Mouse (Mus musculus): Measurements from ENCODE around the gene Sorl1. TPM values are rescaled to one million over a fixed set of nuclear protein-coding genes. Genes with fewer than 3 reads are reported as not detected.
"Not testable (repeated sequence)": the region's sequence is repeated elsewhere in the genome, so short reads cannot be mapped to it uniquely, and the experiment has no call there.

Gene Sorl1
- total and polyA plus RNA-seq, 2 experiments from 2014 or later = 1.1 to 12.9 TPM

DNA sequence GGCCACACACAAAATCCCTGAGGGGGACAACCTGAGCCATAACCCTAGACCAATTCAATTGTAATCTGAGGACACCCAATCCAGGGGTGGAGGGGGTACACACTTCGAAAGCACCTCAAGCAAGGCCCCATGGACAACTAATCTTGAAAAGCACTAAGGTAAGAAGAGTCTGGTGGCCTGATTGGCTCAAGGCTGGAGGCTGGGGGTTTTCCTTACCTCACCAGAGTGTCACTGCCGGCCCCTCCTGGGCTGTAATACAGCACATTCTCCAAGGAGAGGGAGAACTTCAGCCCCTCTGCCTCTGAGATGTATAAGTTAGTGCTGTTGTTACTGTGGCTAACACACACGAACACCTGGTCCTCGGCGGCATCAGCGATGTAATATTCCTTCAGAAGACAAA is 53.2 kb downstream of the Sorl1 start:
- DNase-seq (ENCODE audit: low spot score) (no peak), ATAC-seq (ENCODE audit: insufficient read depth, low read depth) (no peak)
- Histone ChIP-seq H3K27ac (ENCODE audit: low read depth) (no peak overlapping the region), H3K36me3 (replicated peaks; ENCODE audit: control insufficient read depth, insufficient read depth, low read length) (no peaks in the 10 kb centered on the region), H3K27me3 (ENCODE audit: control insufficient read depth, insufficient read depth, low read length) (no peaks in the 10 kb centered on the region), H3K4me3 (ENCODE audit: low read depth, low read length) (no peak overlapping the region), H3K4me1 (ENCODE audit: control insufficient read depth, insufficient read depth) (no peaks in the 10 kb centered on the region), H3K9ac (replicated peaks; ENCODE audit: low read depth, low read length) (no peak overlapping the region), H3K9me3 (replicated peaks; ENCODE audit: control insufficient read depth, low read length) (no peaks in the 10 kb centered on the region), H3K4me2 (ENCODE audit: low read depth, low read length) (no peak overlapping the region)
- no peak for TF ChIP-seq CTCF (IDR thresholded peaks at IDR 0.05; ENCODE audit: low read depth)
- TF ChIP-seq EP300 (IDR thresholded peaks at IDR 0.05; ENCODE audit: low read depth) = no peak
- 88% methylated on average over 6 of the region's 6 CpGs for WGBS

DNA sequence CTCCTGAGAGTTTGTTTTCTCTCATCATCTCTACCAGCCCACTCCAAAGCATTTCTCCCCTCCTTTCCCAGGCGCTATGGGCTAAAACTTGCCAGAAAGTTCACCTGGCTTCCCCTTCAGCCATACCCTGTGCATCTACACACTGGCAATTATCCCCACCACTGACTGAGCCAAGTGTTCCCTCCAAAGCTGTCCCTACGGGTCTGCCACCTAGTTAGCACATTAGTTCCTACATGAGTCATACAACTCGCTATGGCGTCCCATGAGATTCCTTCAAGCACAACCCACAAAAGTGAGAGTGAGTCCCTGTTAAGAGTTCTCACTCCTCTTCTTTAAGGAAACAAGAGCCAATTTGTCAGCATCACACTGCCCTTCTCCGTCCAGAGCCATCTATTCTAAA is 54.6 kb downstream of the Sorl1 start:
- TF ChIP-seq EP300 (IDR thresholded peaks at IDR 0.05; ENCODE audit: low read depth) = no peak
- TF ChIP-seq CTCF (IDR thresholded peaks at IDR 0.05; ENCODE audit: low read depth) = no peak
- H3K4me1 ChIP-seq (ENCODE audit: control insufficient read depth, insufficient read depth) = no peaks in the 10 kb centered on the region
- no peaks in the 10 kb centered on the region for H3K9me3 ChIP-seq (replicated peaks; ENCODE audit: control insufficient read depth, low read length)
- no peak for ATAC-seq (ENCODE audit: insufficient read depth, low read depth)
- H3K4me3 ChIP-seq (ENCODE audit: low read depth, low read length) = no peak overlapping the region
- no peaks in the 10 kb centered on the region for H3K27me3 ChIP-seq (ENCODE audit: control insufficient read depth, insufficient read depth, low read length)
- 73% methylated on average over 5 of the region's 5 CpGs for WGBS
- H3K27ac ChIP-seq (ENCODE audit: low read depth) = no peak overlapping the region
- DNase-seq (ENCODE audit: low spot score) = no peak
- H3K9ac ChIP-seq (replicated peaks; ENCODE audit: low read depth, low read length) = no peak overlapping the region
- no peaks in the 10 kb centered on the region for H3K36me3 ChIP-seq (replicated peaks; ENCODE audit: control insufficient read depth, insufficient read depth, low read length)
- H3K4me2 ChIP-seq (ENCODE audit: low read depth, low read length) = no peak overlapping the region

- Histone ChIP-seq H3K4me3 (ENCODE audit: low read depth, low read length) (no peak overlapping the region), H3K27me3 (ENCODE audit: control insufficient read depth, insufficient read depth, low read length) (no peaks in the 10 kb centered on the region), H3K4me1 (ENCODE audit: control insufficient read depth, insufficient read depth) (no peaks in the 10 kb centered on the region), H3K36me3 (replicated peaks; ENCODE audit: control insufficient read depth, insufficient read depth, low read length) (no peaks in the 10 kb centered on the region), H3K27ac (ENCODE audit: low read depth) (no peak overlapping the region), H3K9me3 (replicated peaks; ENCODE audit: control insufficient read depth, low read length) (no peaks in the 10 kb centered on the region), H3K9ac (replicated peaks; ENCODE audit: low read depth, low read length) (no peak overlapping the region), H3K4me2 (ENCODE audit: low read depth, low read length) (no peak overlapping the region)
- 90% methylated on average over 9 of the region's 9 CpGs for whole genome bisulfite sequencing
- DNase-seq (ENCODE audit: low spot score) (no peak), ATAC-seq (ENCODE audit: insufficient read depth, low read depth) (no peak)
- TF ChIP-seq CTCF (IDR thresholded peaks at IDR 0.05; ENCODE audit: low read depth) = no peak
- TF ChIP-seq EP300 (IDR thresholded peaks at IDR 0.05; ENCODE audit: low read depth) = no peak
Measured at GRCm38 (mm10) chr9:42067950-42068349, 56.1 kb downstream of the Sorl1 start.

- no peak overlapping the region for H3K4me2 ChIP-seq (ENCODE audit: low read depth, low read length)
- H3K4me3 ChIP-seq (ENCODE audit: low read depth, low read length) = no peak overlapping the region
- no peaks in the 10 kb centered on the region for H3K4me1 ChIP-seq (ENCODE audit: control insufficient read depth, insufficient read depth)
- no peak for TF ChIP-seq CTCF (IDR thresholded peaks at IDR 0.05; ENCODE audit: low read depth)
- TF ChIP-seq EP300 (IDR thresholded peaks at IDR 0.05; ENCODE audit: low read depth) = no peak
- ATAC-seq (ENCODE audit: insufficient read depth, low read depth) (no peak), DNase-seq (ENCODE audit: low spot score) (no peak)
- H3K9ac ChIP-seq (replicated peaks; ENCODE audit: low read depth, low read length) = no peak overlapping the region
- H3K36me3 ChIP-seq (replicated peaks; ENCODE audit: control insufficient read depth, insufficient read depth, low read length) = no peaks in the 10 kb centered on the region
- H3K27me3 ChIP-seq (ENCODE audit: control insufficient read depth, insufficient read depth, low read length) = no peaks in the 10 kb centered on the region
- 75% methylated on average over 1 of the region's 1 CpGs for whole genome bisulfite sequencing
- H3K9me3 ChIP-seq (replicated peaks; ENCODE audit: control insufficient read depth, low read length) = no peaks in the 10 kb centered on the region
- no peak overlapping the region for H3K27ac ChIP-seq (ENCODE audit: low read depth)
Measured at GRCm38 (mm10) chr9:42065756-42066155, 58.3 kb downstream of the Sorl1 start.

- WGBS = 71% methylated on average over 4 of the region's 4 CpGs
Measured at GRCm38 (mm10) chr9:42063391-42063790, 60.7 kb downstream of the Sorl1 start.

DNA sequence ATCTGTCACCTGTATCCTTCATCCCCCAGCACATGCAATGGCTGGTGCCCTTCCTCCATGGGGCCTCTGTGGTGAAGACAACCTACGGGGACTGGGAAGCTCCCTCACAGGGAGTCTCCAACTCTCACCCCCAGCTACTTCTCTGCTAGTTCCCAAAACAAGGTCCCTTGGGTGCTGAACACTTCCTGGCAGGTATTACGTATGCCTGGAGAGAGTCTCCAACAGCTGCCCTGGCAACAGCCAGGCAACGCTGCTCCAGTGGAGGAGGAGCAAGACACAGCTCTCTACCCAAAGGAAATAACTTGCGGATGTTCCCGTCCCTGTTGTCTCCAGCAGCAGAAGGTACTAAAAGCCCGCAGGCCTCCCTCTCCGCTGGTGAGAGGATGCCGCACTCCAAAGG is 61.8 kb downstream of the Sorl1 start:
- Histone ChIP-seq H3K9me3 (replicated peaks; ENCODE audit: control insufficient read depth, low read length) (no peaks in the 10 kb centered on the region), H3K4me3 (ENCODE audit: low read depth, low read length) (no peak overlapping the region), H3K9ac (replicated peaks; ENCODE audit: low read depth, low read length) (no peak overlapping the region), H3K4me1 (ENCODE audit: control insufficient read depth, insufficient read depth) (no peaks in the 10 kb centered on the region), H3K27ac (ENCODE audit: low read depth) (no peak overlapping the region), H3K4me2 (ENCODE audit: low read depth, low read length) (no peak overlapping the region), H3K36me3 (replicated peaks; ENCODE audit: control insufficient read depth, insufficient read depth, low read length) (no peaks in the 10 kb centered on the region), H3K27me3 (ENCODE audit: control insufficient read depth, insufficient read depth, low read length) (no peaks in the 10 kb centered on the region)
- DNase-seq (ENCODE audit: low spot score) = no peak
- TF ChIP-seq CTCF (IDR thresholded peaks at IDR 0.05; ENCODE audit: low read depth) = no peak
- TF ChIP-seq EP300 (IDR thresholded peaks at IDR 0.05; ENCODE audit: low read depth) = no peak
- WGBS = 74% methylated on average over 8 of the region's 8 CpGs
- ATAC-seq (ENCODE audit: insufficient read depth, low read depth) = no peak

More at GRCm38 (mm10) chr9:42063391-42063790, 60.7 kb downstream of the Sorl1 start:
- no peak for ATAC-seq (ENCODE audit: insufficient read depth, low read depth)
- Histone ChIP-seq H3K36me3 (replicated peaks; ENCODE audit: control insufficient read depth, insufficient read depth, low read length) (no peaks in the 10 kb centered on the region), H3K9me3 (replicated peaks; ENCODE audit: control insufficient read depth, low read length) (no peaks in the 10 kb centered on the region), H3K4me2 (ENCODE audit: low read depth, low read length) (no peak overlapping the region), H3K27me3 (ENCODE audit: control insufficient read depth, insufficient read depth, low read length) (no peaks in the 10 kb centered on the region), H3K9ac (replicated peaks; ENCODE audit: low read depth, low read length) (no peak overlapping the region), H3K4me3 (ENCODE audit: low read depth, low read length) (no peak overlapping the region), H3K4me1 (ENCODE audit: control insufficient read depth, insufficient read depth) (no peaks in the 10 kb centered on the region), H3K27ac (ENCODE audit: low read depth) (no peak overlapping the region)
- TF ChIP-seq EP300 (IDR thresholded peaks at IDR 0.05; ENCODE audit: low read depth) = no peak
- no peak for TF ChIP-seq CTCF (IDR thresholded peaks at IDR 0.05; ENCODE audit: low read depth)
- no peak for DNase-seq (ENCODE audit: low spot score)

GRCm38 (mm10) chr9:42059006-42059405 is 65.1 kb downstream of the Sorl1 start:
- H3K36me3 ChIP-seq (replicated peaks; ENCODE audit: control insufficient read depth, insufficient read depth, low read length); H3K9ac ChIP-seq (replicated peaks; ENCODE audit: low read depth, low read length); ATAC-seq (ENCODE audit: insufficient read depth, low read depth); H3K27me3 ChIP-seq (ENCODE audit: control insufficient read depth, insufficient read depth, low read length); H3K4me2 ChIP-seq (ENCODE audit: low read depth, low read length); H3K4me3 ChIP-seq (ENCODE audit: low read depth, low read length); H3K4me1 ChIP-seq (ENCODE audit: control insufficient read depth, insufficient read depth); H3K27ac ChIP-seq (ENCODE audit: low read depth); DNase-seq (ENCODE audit: low spot score); H3K9me3 ChIP-seq (replicated peaks; ENCODE audit: control insufficient read depth, low read length): not testable (repeated sequence)
- 94% methylated on average over 2 of the region's 2 CpGs for whole genome bisulfite sequencing

Measured in heart, postnatal 0 days (tissue).